Mouse (Mus musculus) C2C12 (cell line): ENCODE results near the gene Gm8369. TPM values are rescaled to one million over a fixed set of nuclear protein-coding genes. Genes with fewer than 3 reads are reported as not detected.
"Not testable (repeated sequence)": the region's sequence is repeated elsewhere in the genome, so short reads cannot be mapped to it uniquely, and the experiment has no call there.

Experiments
- H3K27me3 ChIP-seq: one replicate; pipeline ENCODE4 v1.6.1; 2011; ENCODE audit not compliant: control insufficient read depth, insufficient read depth, insufficient read length
- H3K36me3 ChIP-seq: one replicate; pipeline ENCODE4 v1.6.1; 2011; ENCODE audit not compliant: control insufficient read depth, insufficient read depth
- H3K4me3 ChIP-seq: one replicate; pipeline ENCODE4 v1.5.1; 2011; ENCODE audit warnings: mild to moderate bottlenecking, control low read depth; ENCODE audit not compliant: poor library complexity, insufficient read depth, severe bottlenecking
- H3K79me2 ChIP-seq: one replicate; pipeline ENCODE4 v1.6.1; 2011; ENCODE audit not compliant: control insufficient read depth, insufficient read depth
- H3K79me3 ChIP-seq: one replicate; pipeline ENCODE4 v1.6.1; 2011; ENCODE audit warnings: low read depth, control low read depth
- H3ac ChIP-seq: one replicate; pipeline ENCODE3; 2011; ENCODE audit warnings: low read depth; ENCODE audit not compliant: control insufficient read depth, insufficient read length
- CEBPB ChIP-seq: IDR thresholded peaks from one replicate; pipeline ENCODE4 v1.6.1; 2011; ENCODE audit warnings: low read depth, mild to moderate bottlenecking, control low read depth, moderate library complexity
- CTCF ChIP-seq: IDR thresholded peaks from one replicate; pipeline ENCODE4 v1.5.1; 2011; ENCODE audit not compliant: control insufficient read depth, insufficient read depth, insufficient read length
- FOSL1 ChIP-seq: IDR thresholded peaks from one replicate; pipeline ENCODE4 v1.8.0; 2011; ENCODE audit warnings: mild to moderate bottlenecking, low read length; ENCODE audit not compliant: poor library complexity, insufficient read depth, severe bottlenecking
- MAX ChIP-seq: IDR thresholded peaks from one replicate; pipeline ENCODE4 v1.6.1; 2011; ENCODE audit warnings: mild to moderate bottlenecking, control low read depth
- MYOD1 ChIP-seq: IDR thresholded peaks from one replicate; pipeline ENCODE4 v1.6.1; 2011; ENCODE audit warnings: low read depth; ENCODE audit not compliant: control insufficient read depth, insufficient read length
- MYOG ChIP-seq: IDR thresholded peaks from one replicate; pipeline ENCODE4 v1.6.1; 2011; ENCODE audit not compliant: control insufficient read depth, insufficient read length; ENCODE audit errors: extremely low read depth
- USF1 ChIP-seq: IDR thresholded peaks from one replicate; pipeline ENCODE4 v1.6.1; 2011; ENCODE audit warnings: low read depth, mild to moderate bottlenecking, control low read depth, moderate library complexity
- long read RNA-seq, 2 experiments: library from polyadenylated mRNA; unstranded; transcript quantifications; one replicate each; pipeline ENCODE4 v2.0.0; 2019 to 2020
- polyA plus RNA-seq: library from polyadenylated mRNA; unstranded; fragments of >200 nt; fragmentation: generic; extraction: Trizol; gene quantifications from one replicate; pipeline ENCODE4 v1.2.1, GENCODE M21; 2012; ENCODE audit warnings: missing spikeins

Gm8369 gene
- not detected for polyA plus RNA-seq
- long read RNA-seq, experiment 1, result 0 reads
- long read RNA-seq, experiment 2, result 0 reads

- no peak for TF ChIP-seq USF1
- no peak for TF ChIP-seq MYOG
- TF ChIP-seq CTCF, result no peak
- TF ChIP-seq MYOD1, result no peak
- TF ChIP-seq MAX, result no peak
- Histone ChIP-seq H3ac (no peak within 1 kb of the TSS), H3K79me3 (no peaks in the 10 kb centered on the region)
Observed at GRCm38 (mm10) chr19:11485746-11486145, at the start of gene Gm8369. Gene Gm8369, plus strand, starts transcription at chr19:11485938.

DNA sequence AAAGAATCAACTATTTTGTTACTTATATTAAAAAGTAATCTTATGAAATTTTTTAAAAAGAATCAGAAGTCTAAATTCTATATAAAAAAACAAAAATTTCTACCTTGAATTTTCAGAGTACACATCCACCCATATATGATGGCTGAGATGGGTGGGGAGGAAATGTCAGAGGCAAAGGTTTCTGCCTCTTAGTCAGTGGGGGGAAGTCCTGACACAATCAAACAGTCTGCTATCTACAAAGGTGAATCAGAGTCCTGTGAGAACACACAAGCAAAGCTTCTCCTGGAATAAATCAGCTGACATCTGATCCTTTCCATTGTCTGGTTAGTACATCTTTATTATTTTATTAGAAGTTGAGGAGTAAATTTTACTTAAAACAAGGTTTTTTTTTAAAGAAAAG is 42.4 kb upstream of the Gm8369 start, which contains the start of gene Ms4a4b:
TSS of gene Ms4a4b (plus strand) at position 216 of the 400 bp plus-strand sequence.
- Histone ChIP-seq H3K79me3 (no peaks in the 10 kb centered on the region), H3K27me3 (no peaks in the 10 kb centered on the region), H3ac (no peak within 1 kb of the TSS), H3K36me3 (no peaks in the 10 kb centered on the region), H3K4me3 (no peak within 1 kb of the TSS), H3K79me2 (no peaks in the 10 kb centered on the region)
- TF ChIP-seq USF1, result no peak
- TF ChIP-seq MYOG, result no peak
- no peak for TF ChIP-seq MYOD1
- no peak for TF ChIP-seq CEBPB
- no peak for TF ChIP-seq MAX
- no peak for TF ChIP-seq FOSL1
- no peak for TF ChIP-seq CTCF

More at GRCm38 (mm10) chr19:11485746-11486145, at the start of gene Gm8369:
- H3K4me3 ChIP-seq, result no peak within 1 kb of the TSS
- H3K36me3 ChIP-seq, result no peaks in the 10 kb centered on the region
- no peaks in the 10 kb centered on the region for H3K27me3 ChIP-seq
- no peaks in the 10 kb centered on the region for H3K79me2 ChIP-seq

- no peaks in the 10 kb centered on the region for H3K79me2 ChIP-seq
- H3ac ChIP-seq, result no peak overlapping the region
- no peaks in the 10 kb centered on the region for H3K36me3 ChIP-seq
- TF ChIP-seq MYOG (no peak), MAX (no peak), MYOD1 (no peak), CEBPB (no peak), FOSL1 (no peak), CTCF (no peak), USF1 (no peak)
- no peak overlapping the region for H3K4me3 ChIP-seq
- no peaks in the 10 kb centered on the region for H3K79me3 ChIP-seq
- no peaks in the 10 kb centered on the region for H3K27me3 ChIP-seq
Observed at GRCm38 (mm10) chr19:11443964-11444363, 41.8 kb upstream of the Gm8369 start.

DNA sequence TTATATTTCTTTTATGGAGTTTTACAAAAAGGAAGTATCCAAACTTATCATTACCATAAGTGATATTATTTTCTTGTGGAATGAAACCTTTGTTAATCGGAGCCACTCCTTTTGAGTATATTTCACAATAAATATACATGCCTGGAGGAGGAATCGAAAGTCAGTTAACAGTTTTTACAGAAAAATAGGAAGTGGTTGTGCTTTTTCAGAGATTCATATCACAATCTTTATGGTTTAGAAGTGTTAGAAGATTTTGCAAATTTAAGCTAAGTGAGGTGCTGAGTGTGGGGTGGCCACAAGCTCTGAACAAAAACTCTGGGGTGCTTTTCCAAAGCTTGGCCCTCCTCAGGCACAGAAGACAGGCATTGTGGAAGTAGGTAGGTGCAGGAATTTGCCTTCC is 38.5 kb upstream of the Gm8369 start:
- Histone ChIP-seq H3K79me2 (no peaks in the 10 kb centered on the region), H3K36me3 (no peaks in the 10 kb centered on the region), H3K79me3 (no peaks in the 10 kb centered on the region), H3ac (no peak overlapping the region), H3K4me3 (no peak overlapping the region), H3K27me3 (no peaks in the 10 kb centered on the region)
- no peak for TF ChIP-seq FOSL1
- no peak for TF ChIP-seq MYOG
- no peak for TF ChIP-seq MAX
- no peak for TF ChIP-seq CTCF
- no peak for TF ChIP-seq CEBPB
- TF ChIP-seq USF1, result no peak
- TF ChIP-seq MYOD1, result no peak

- H3K79me2 ChIP-seq, H3K27me3 ChIP-seq, H3K36me3 ChIP-seq, H3K79me3 ChIP-seq, H3K4me3 ChIP-seq, H3ac ChIP-seq: not testable (repeated sequence)
Observed at GRCm38 (mm10) chr19:11459041-11459440, 26.7 kb upstream of the Gm8369 start.

- H3K27me3 ChIP-seq, H3K79me3 ChIP-seq, H3K36me3 ChIP-seq, H3K79me2 ChIP-seq, H3ac ChIP-seq, H3K4me3 ChIP-seq: not testable (repeated sequence)
Observed at GRCm38 (mm10) chr19:11464795-11465194, 20.9 kb upstream of the Gm8369 start.

DNA sequence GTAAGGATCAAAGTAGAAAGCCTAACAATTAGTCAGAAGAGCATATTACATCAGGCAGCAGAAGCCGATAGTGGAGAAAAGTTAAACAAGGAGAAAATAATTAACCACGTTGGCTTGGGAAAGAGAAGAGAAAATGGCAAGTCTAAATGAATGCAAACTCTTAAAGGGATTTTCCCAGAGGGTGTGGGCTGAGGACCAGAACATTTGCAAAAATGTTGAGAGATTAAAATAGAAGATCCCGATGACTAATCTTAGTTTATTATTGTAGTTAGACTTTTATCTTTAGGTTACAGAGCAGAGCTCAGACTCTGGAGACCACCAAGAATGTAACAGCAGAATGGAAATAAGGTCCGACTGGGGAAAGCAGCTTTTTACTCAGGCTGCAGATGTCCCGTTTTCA is 19.3 kb upstream of the Gm8369 start:
- TF ChIP-seq MYOD1 (no peak), CTCF (no peak), FOSL1 (no peak), MYOG (no peak), CEBPB (no peak), MAX (no peak), USF1 (no peak)

GRCm38 (mm10) chr19:11468361-11468760 is 17.4 kb upstream of the Gm8369 start:
- not testable (repeated sequence) for H3K27me3 ChIP-seq, H3K4me3 ChIP-seq, H3K79me3 ChIP-seq, H3K36me3 ChIP-seq, H3ac ChIP-seq, H3K79me2 ChIP-seq

More for the DNA sequence above, 19.3 kb upstream of the Gm8369 start:
- Histone ChIP-seq H3K79me2 (no peaks in the 10 kb centered on the region), H3K27me3 (no peaks in the 10 kb centered on the region), H3K79me3 (no peaks in the 10 kb centered on the region), H3K36me3 (no peaks in the 10 kb centered on the region), H3K4me3 (no peak overlapping the region), H3ac (no peak overlapping the region)

- not testable (repeated sequence) for H3K27me3 ChIP-seq
Observed at GRCm38 (mm10) chr19:11469215-11469614, 16.5 kb upstream of the Gm8369 start, which contains the start of gene Ms4a6c. Gene Ms4a6c, plus strand, starts transcription at chr19:11469366.

More at GRCm38 (mm10) chr19:11469215-11469614, 16.5 kb upstream of the Gm8369 start, which contains the start of gene Ms4a6c:
- not testable (repeated sequence) for H3ac ChIP-seq, H3K36me3 ChIP-seq, H3K79me3 ChIP-seq, H3K4me3 ChIP-seq, H3K79me2 ChIP-seq
